32 mouse cellular contexts compared by ENCODE assay signal in the genomic region with DNA sequence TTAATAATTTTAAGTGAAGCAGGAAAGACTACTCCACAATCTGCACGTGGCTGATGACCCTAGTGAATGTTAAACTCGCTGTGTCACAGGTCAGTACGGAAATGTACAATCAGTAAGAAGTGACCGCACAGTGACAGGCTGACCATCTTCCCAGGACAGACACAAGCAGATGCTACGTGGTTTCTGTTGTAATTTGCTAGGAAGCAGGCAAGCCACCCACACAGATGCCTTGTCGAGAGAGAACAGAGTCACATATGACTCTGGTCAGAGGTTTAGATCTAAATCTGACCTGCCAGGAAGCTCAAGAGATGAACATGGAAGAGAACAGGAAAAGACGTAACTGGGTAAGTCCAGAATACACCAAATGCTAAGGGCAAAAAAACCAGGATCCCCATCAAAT. TPM values are rescaled to one million over a fixed set of nuclear protein-coding genes. Genes with fewer than 3 reads are reported as not detected.
DNase-seq lines count a peak whose midpoint lies in the region; ATAC-seq and TF ChIP-seq lines count a peak whose summit lies in the region.
"Had no signal": no experiment of that assay in that cellular context is flagged by ENCODE, and none has a peak within 500 bp of the region (broad histone marks: within the 10 kb centered on the region; RNA-seq: fewer than 3 reads in every experiment).

No protein-coding gene starts in this region.

- peak; percentile 82 for DNase-seq in 416B (ENCODE audit: low read depth)
- no peak for DNase-seq in cerebellum, postnatal 10 days
- DNase-seq in cerebellum, adult 11-12 months, result no peak
- DNase-seq: adrenal gland, adult 2 months; adrenal gland, postnatal 14 days; cerebellum, adult 11 months; cerebellum, adult 8-10 months; cerebellum, postnatal 14 days; gastrocnemius, postnatal 10 days; gastrocnemius, postnatal 36 days had no signal

- ATAC-seq in megakaryocyte, adult 5-6 weeks (ENCODE audit: poor library complexity, severe bottlenecking), result 0 out of 2 replicates have a peak, but pooled peaks have one; percentile 18
- ATAC-seq in neural tube, embryonic 15.5 days (ENCODE audit: low FRiP score), result no peak
- ATAC-seq: CD4-positive, CD25-positive, alpha-beta regulatory T cell, adult 4 months; forebrain, embryonic 13.5 days; forebrain, embryonic 16.5 days; hindbrain, postnatal 0 days; intestine, postnatal 0 days had no signal

- no peaks in the 10 kb centered on the region for H3K36me3 ChIP-seq in C2C12 (ENCODE audit: control insufficient read depth, insufficient read depth)
- no peaks in the 10 kb centered on the region for H3K36me3 ChIP-seq in neural tube, embryonic 15.5 days
- H3K36me3 ChIP-seq: forebrain, embryonic 10.5 days had no signal

- no peak overlapping the region for H3K4me3 ChIP-seq in C2C12 (ENCODE audit: insufficient read depth, poor library complexity, severe bottlenecking)
- H3K4me3 ChIP-seq in neural tube, embryonic 15.5 days (replicated peaks), result no peak overlapping the region
- H3K4me3 ChIP-seq: forebrain, embryonic 10.5 days; forebrain, embryonic 13.5 days had no signal

- H3K9me3 ChIP-seq in neural tube, embryonic 15.5 days (replicated peaks), result no peaks in the 10 kb centered on the region
- H3K9me3 ChIP-seq: forebrain, embryonic 10.5 days; forebrain, embryonic 13.5 days had no signal

- no peaks in the 10 kb centered on the region for H3K4me1 ChIP-seq in neural tube, embryonic 15.5 days
- H3K4me1 ChIP-seq: forebrain, embryonic 13.5 days had no signal

- H3K27me3 ChIP-seq in C2C12 (ENCODE audit: control insufficient read depth, insufficient read depth, insufficient read length), result no peaks in the 10 kb centered on the region
- H3K27me3 ChIP-seq in neural tube, embryonic 15.5 days (replicated peaks), result no peaks in the 10 kb centered on the region
- H3K27me3 ChIP-seq: forebrain, embryonic 13.5 days had no signal

- H3K79me3 ChIP-seq in C2C12 (ENCODE audit: low read depth), result no peaks in the 10 kb centered on the region

- H3K4me2 ChIP-seq in neural tube, embryonic 15.5 days, result no peak overlapping the region
- H3K4me2 ChIP-seq: forebrain, embryonic 13.5 days; heart, embryonic 11.5 days; hindbrain, embryonic 14.5 days had no signal

- H3K27ac ChIP-seq in neural tube, embryonic 15.5 days (replicated peaks), result no peak overlapping the region
- H3K27ac ChIP-seq: forebrain, embryonic 10.5 days; forebrain, embryonic 13.5 days; hindbrain, embryonic 14.5 days; hindbrain, postnatal 0 days had no signal

- H3K9ac ChIP-seq in neural tube, embryonic 15.5 days (replicated peaks), result no peak overlapping the region
- H3K9ac ChIP-seq: forebrain, embryonic 13.5 days; hindbrain, embryonic 14.5 days had no signal

- no peaks in the 10 kb centered on the region for H3K79me2 ChIP-seq in C2C12 (ENCODE audit: control insufficient read depth, insufficient read depth)

- no peak overlapping the region for H3ac ChIP-seq in C2C12 (ENCODE audit: control insufficient read depth, insufficient read length, low read depth)

- WGBS in neural tube, embryonic 15.5 days, result 90% methylated on average over 7 of the region's 7 CpGs

- TF ChIP-seq CTCF in C2C12 (IDR thresholded peaks at IDR 0.05; ENCODE audit: control insufficient read depth, insufficient read depth, insufficient read length), result no peak

TF ChIP-seq in C2C12, 6 proteins besides CTCF, POLR2A, EP300 and RAD21:
- TF ChIP-seq MYOD1 (IDR thresholded peaks at IDR 0.05; ENCODE audit: control insufficient read depth, insufficient read length, low read depth) (peak; percentile 97), MAX (IDR thresholded peaks at IDR 0.05) (no peak), FOSL1 (IDR thresholded peaks at IDR 0.05; ENCODE audit: insufficient read depth, low read length, poor library complexity, severe bottlenecking) (no peak)

RNA-seq across cellular contexts. Expression of a gene that starts 3.5 kb away (rescaled TPM):
- polyA plus RNA-seq in C2C12 (2012; fragmentation: generic; extraction: Trizol), result 0.20 TPM
- 0.68 TPM in 1 of 2 replicates, not detected in the other for total RNA-seq in megakaryocyte, adult 5-6 weeks (2015)
- 0.33 and 1.7 TPM in 2 replicates for total RNA-seq in megakaryocyte, adult 5-6 weeks (2017)
- polyA plus RNA-seq in neural tube, embryonic 15.5 days (2015; fragmentation: Nextera tagmentation; extraction: Ambion mirVana), result not detected in 2 replicates
- total RNA-seq: adrenal gland, adult 2 months; adrenal gland, postnatal 14 days; adrenal gland, postnatal 4 days; gastrocnemius, adult 18-20 months; gastrocnemius, postnatal 10 days; gastrocnemius, postnatal 36 days; granulocyte monocyte progenitor cell, adult 5-6 weeks; heart, postnatal 25 days; hematopoietic stem cell, adult 5-6 weeks; hindbrain, postnatal 0 days; MEL had no signal
- polyA plus RNA-seq: adrenal gland, adult 2 months; embryonic facial prominence, embryonic 11.5 days; embryonic facial prominence, embryonic 14.5 days; forebrain, embryonic 10.5 days; forebrain, embryonic 13.5 days; forebrain, embryonic 16.5 days; heart, embryonic 14.5 days; heart, postnatal 0 days; hindbrain, embryonic 14.5 days; hindbrain, postnatal 0 days; intestine, embryonic 14.5 days; intestine, postnatal 0 days had no signal

RNA-seq across cellular contexts. Expression of a gene that starts 3.6 kb away (rescaled TPM):
- polyA plus RNA-seq in C2C12 (2012; fragmentation: generic; extraction: Trizol), result 0.05 TPM
- 4.4 and 5.5 TPM in 2 replicates for total RNA-seq in megakaryocyte, adult 5-6 weeks (2015)
- total RNA-seq in megakaryocyte, adult 5-6 weeks (2017), result 3.7 and 4.6 TPM in 2 replicates
- polyA plus RNA-seq in neural tube, embryonic 15.5 days (2015; fragmentation: Nextera tagmentation; extraction: Ambion mirVana), result 2.3 TPM in 1 of 2 replicates, not detected in the other
- total RNA-seq: hindbrain, postnatal 0 days; MEL had no signal
- polyA plus RNA-seq: embryonic facial prominence, embryonic 11.5 days; forebrain, embryonic 10.5 days; forebrain, embryonic 13.5 days; forebrain, embryonic 16.5 days; heart, embryonic 11.5 days; heart, embryonic 14.5 days; heart, postnatal 0 days had no signal

RNA-seq across cellular contexts. Expression of a gene that starts 43.8 kb away (rescaled TPM):
- 19.8 TPM for polyA plus RNA-seq in C2C12 (2012; fragmentation: generic; extraction: Trizol)
- total RNA-seq in megakaryocyte, adult 5-6 weeks (2015), result 41.7 and 43.7 TPM in 2 replicates
- 17.6 and 20.6 TPM in 2 replicates for total RNA-seq in megakaryocyte, adult 5-6 weeks (2017)
- polyA plus RNA-seq in neural tube, embryonic 15.5 days (2015; fragmentation: Nextera tagmentation; extraction: Ambion mirVana), result 64.0 and 66.6 TPM in 2 replicates
